Mouse (Mus musculus) embryonic facial prominence, embryonic 12.5 days (tissue): ENCODE data around the gene Cfl1. TPM values are rescaled to one million over a fixed set of nuclear protein-coding genes. Genes with fewer than 3 reads are reported as not detected.
"Not testable (repeated sequence)": the region's sequence is repeated elsewhere in the genome, so short reads cannot be mapped to it uniquely, and the experiment has no call there.

Source experiments
- ATAC-seq: fragments of 200-750 bp; cut with Nextera tagmentation; 2 replicates; pipeline ENCODE4 v1.8.0; 2017; ENCODE audit not compliant: insufficient number of reproducible peaks, insufficient read depth, low FRiP score, low TSS enrichment
- H3K27ac ChIP-seq: fragments of 300-500 bp; sonication (generic); 2 replicates; pipeline ENCODE4 v1.5.1; 2016; ENCODE audit warnings: mild to moderate bottlenecking
- H3K27me3 ChIP-seq: fragments of 300-500 bp; sonication (generic); 2 replicates; pipeline ENCODE4 v1.6.1; 2016; ENCODE audit warnings: mild to moderate bottlenecking, moderate library complexity
- H3K36me3 ChIP-seq: fragments of 300-500 bp; sonication (generic); 2 replicates; pipeline ENCODE4 v1.6.1; 2016; ENCODE audit warnings: mild to moderate bottlenecking
- H3K4me1 ChIP-seq: fragments of 300-500 bp; sonication (generic); 2 replicates; pipeline ENCODE4 v1.6.1; 2016
- H3K4me2 ChIP-seq: fragments of 300-500 bp; sonication (generic); replicated peaks from 2 replicates; pipeline ENCODE4 v1.6.1; 2016; ENCODE audit warnings: mild to moderate bottlenecking, moderate library complexity
- H3K4me3 ChIP-seq: fragments of 300-500 bp; sonication (generic); 2 replicates; pipeline ENCODE4 v1.5.1; 2016; ENCODE audit warnings: mild to moderate bottlenecking
- H3K9ac ChIP-seq: fragments of 300-500 bp; sonication (generic); 2 replicates; pipeline ENCODE4 v1.6.1; 2016; ENCODE audit warnings: mild to moderate bottlenecking, moderate library complexity
- H3K9me3 ChIP-seq: fragments of 300-500 bp; sonication (generic); 2 replicates; pipeline ENCODE4 v1.6.1; 2016; ENCODE audit warnings: mild to moderate bottlenecking, moderate library complexity
- WGBS: fragments of 180-500 bp; shearing (Covaris S2); methylation state at CpG from one replicate; pipeline ENCODE4 v1.1.7; 2016; 5-methylcytosine and 5-hydroxymethylcytosine counted together
- polyA plus RNA-seq: library from polyadenylated mRNA; unstranded; fragments of >200 nt; fragmentation: Nextera tagmentation; extraction: Ambion mirVana; gene quantifications from 2 replicates; pipeline ENCODE4 v1.2.1, GENCODE M21; 2016

Gene Cfl1
- polyA plus RNA-seq, 1 experiment from 2014 or later: 2,582 TPM

- no peak overlapping the region for H3K4me3 ChIP-seq
- ATAC-seq: no peak
- H3K9me3 ChIP-seq: no peaks in the 10 kb centered on the region
- no peak overlapping the region for H3K27ac ChIP-seq
- no peak overlapping the region for H3K4me2 ChIP-seq
- H3K4me1 ChIP-seq: peaks cover 10% of the 10 kb centered on the region
- H3K36me3 ChIP-seq: peaks cover 54% of the 10 kb centered on the region
- 87% methylated on average over 4 of the region's 4 CpGs for WGBS
- H3K9ac ChIP-seq: no peak overlapping the region
- no peaks in the 10 kb centered on the region for H3K27me3 ChIP-seq
These were observed 2.4 kb downstream of the Cfl1 start for GRCm38 (mm10) chr19:5492641-5493040.

- Histone ChIP-seq H3K36me3 (peaks cover 58% of the 10 kb centered on the region), H3K4me1 (peaks cover 10% of the 10 kb centered on the region)
- H3K9me3 ChIP-seq, H3K27me3 ChIP-seq, H3K4me2 ChIP-seq, H3K27ac ChIP-seq, H3K9ac ChIP-seq, H3K4me3 ChIP-seq, ATAC-seq: not testable (repeated sequence)
- WGBS: 77% methylated on average over 9 of the region's 9 CpGs
These were observed 3.1 kb downstream of the Cfl1 start for GRCm38 (mm10) chr19:5493301-5493721.

GRCm38 (mm10) chr19:5494314-5494713, 4.1 kb downstream of the Cfl1 start:
- Histone ChIP-seq H3K9ac (no peak overlapping the region), H3K4me3 (no peak overlapping the region), H3K27ac (no peak overlapping the region), H3K4me2 (no peak overlapping the region), H3K4me1 (peaks cover 10% of the 10 kb centered on the region), H3K9me3 (no peaks in the 10 kb centered on the region), H3K27me3 (no peaks in the 10 kb centered on the region), H3K36me3 (peaks cover 58% of the 10 kb centered on the region)
- ATAC-seq: no peak
- 86% methylated on average over 3 of the region's 3 CpGs for WGBS

GRCm38 (mm10) chr19:5495353-5496051, 5.2 kb downstream of the Cfl1 start:
- no peak for ATAC-seq
- 78% methylated on average over 12 of the region's 12 CpGs for WGBS
- H3K27me3 ChIP-seq: no peaks in the 10 kb centered on the region
- H3K9me3 ChIP-seq: no peaks in the 10 kb centered on the region
- peaks cover 10% of the 10 kb centered on the region for H3K4me1 ChIP-seq
- H3K27ac ChIP-seq: no peak overlapping the region
- peaks cover 58% of the 10 kb centered on the region for H3K36me3 ChIP-seq
- no peak overlapping the region for H3K4me2 ChIP-seq
- H3K9ac ChIP-seq: no peak overlapping the region
- H3K4me3 ChIP-seq: no peak overlapping the region

GRCm38 (mm10) chr19:5496052-5496370, 5.8 kb downstream of the Cfl1 start:
- Histone ChIP-seq H3K4me2 (no peak overlapping the region), H3K9ac (no peak overlapping the region), H3K4me3 (no peak overlapping the region), H3K27me3 (no peaks in the 10 kb centered on the region), H3K9me3 (no peaks in the 10 kb centered on the region), H3K27ac (no peak overlapping the region), H3K4me1 (peaks cover 10% of the 10 kb centered on the region), H3K36me3 (peaks cover 58% of the 10 kb centered on the region)
- no peak for ATAC-seq
- WGBS: 87% methylated on average over 16 of the region's 16 CpGs

- ATAC-seq: no peak
- Histone ChIP-seq H3K27ac (no peak overlapping the region), H3K27me3 (no peaks in the 10 kb centered on the region), H3K9ac (no peak overlapping the region), H3K9me3 (no peaks in the 10 kb centered on the region), H3K4me2 (no peak overlapping the region), H3K4me3 (no peak overlapping the region), H3K4me1 (no peaks in the 10 kb centered on the region), H3K36me3 (peaks cover 27% of the 10 kb centered on the region)
- 80% methylated on average over 2 of the region's 2 CpGs for WGBS
These were observed 10.1 kb downstream of the Cfl1 start for GRCm38 (mm10) chr19:5500330-5500875.

GRCm38 (mm10) chr19:5503687-5504086, 13.4 kb downstream of the Cfl1 start, which contains the start of gene 1700020D05Rik:
1700020D05Rik (minus strand) TSS chr19:5503787.
- H3K9ac ChIP-seq: no peak within 1 kb of the TSS

GRCm38 (mm10) chr19:5510031-5511026, 20.1 kb downstream of the Cfl1 start, which contains the start of gene Snx32:
Snx32 (minus strand) TSS chr19:5510538.
- Histone ChIP-seq H3K9me3 (no peaks in the 10 kb centered on the region), H3K27me3 (no peaks in the 10 kb centered on the region), H3K27ac (no peak within 1 kb of the TSS; the same call in 1 of the 2 replicates), H3K4me1 (no peaks in the 10 kb centered on the region), H3K9ac (peak within 1 kb of the TSS; percentile 46), H3K4me2 (peak within 1 kb of the TSS; percentile 64), H3K4me3 (peak within 1 kb of the TSS; percentile 40), H3K36me3 (no peaks in the 10 kb centered on the region)
- peak; percentile 97 for ATAC-seq
- WGBS: 3% methylated on average over 47 of the region's 47 CpGs

More at GRCm38 (mm10) chr19:5503687-5504086, 13.4 kb downstream of the Cfl1 start, which contains the start of gene 1700020D05Rik:
- H3K4me3 ChIP-seq: no peak within 1 kb of the TSS
- no peaks in the 10 kb centered on the region for H3K36me3 ChIP-seq
- H3K27ac ChIP-seq: no peak within 1 kb of the TSS
- no peaks in the 10 kb centered on the region for H3K27me3 ChIP-seq
- no peaks in the 10 kb centered on the region for H3K9me3 ChIP-seq
- WGBS: 46% methylated on average over 17 of the region's 17 CpGs
- H3K4me1 ChIP-seq: no peaks in the 10 kb centered on the region
- H3K4me2 ChIP-seq: no peak within 1 kb of the TSS
- ATAC-seq: no peak

- Histone ChIP-seq H3K27me3 (no peaks in the 10 kb centered on the region), H3K4me1 (no peaks in the 10 kb centered on the region)
These were observed 20.9 kb downstream of the Cfl1 start for GRCm38 (mm10) chr19:5511074-5511632.

GRCm38 (mm10) chr19:5512091-5513004, 22.1 kb downstream of the Cfl1 start:
- no peak overlapping the region for H3K4me2 ChIP-seq

More at GRCm38 (mm10) chr19:5511074-5511632, 20.9 kb downstream of the Cfl1 start:
- ATAC-seq: no peak
- Histone ChIP-seq H3K9me3 (no peaks in the 10 kb centered on the region), H3K4me3 (peak overlapping the region; percentile 40), H3K36me3 (no peaks in the 10 kb centered on the region), H3K27ac (no peak overlapping the region), H3K9ac (peak overlapping the region; percentile 46), H3K4me2 (peak overlapping the region; percentile 64)
- WGBS: 50% methylated on average over 14 of the region's 15 CpGs

More at GRCm38 (mm10) chr19:5512091-5513004, 22.1 kb downstream of the Cfl1 start:
- no peaks in the 10 kb centered on the region for H3K36me3 ChIP-seq
- H3K4me1 ChIP-seq: no peaks in the 10 kb centered on the region
- no peak for ATAC-seq
- H3K9me3 ChIP-seq: no peaks in the 10 kb centered on the region
- no peak overlapping the region for H3K4me3 ChIP-seq
- H3K27me3 ChIP-seq: no peaks in the 10 kb centered on the region
- no peak overlapping the region for H3K27ac ChIP-seq
- no peak overlapping the region for H3K9ac ChIP-seq
- 87% methylated on average over 12 of the region's 12 CpGs for WGBS
